Mouse (Mus musculus): ENCODE measurements at regions not wholly inside any gene's neighbourhood (a gene's known extent, or its start where the extent isn't known, plus 50 kb on each side); places are given as distances from the start of the nearest gene placed in this dataset.

GRCm38 (mm10) chr15:56820256-56820976 lies 657.0 kb downstream of the Slc22a22 start:
- DNase-seq: no peak

- DNase-seq: no peak
Measured at GRCm38 (mm10) chr15:56818158-56818690, 659.2 kb downstream of the Slc22a22 start.

- DNase-seq: no peak
Measured at GRCm38 (mm10) chr15:56817204-56818157, 659.9 kb downstream of the Slc22a22 start.

GRCm38 (mm10) chr15:56813876-56814275 lies 663.5 kb downstream of the Slc22a22 start:
- no peak for DNase-seq

- DNase-seq: no peak
Measured at GRCm38 (mm10) chr15:56810151-56810550, 667.3 kb downstream of the Slc22a22 start.

- DNase-seq: no peak
Measured at GRCm38 (mm10) chr15:56807611-56808010, 669.8 kb downstream of the Slc22a22 start.

GRCm38 (mm10) chr15:56801933-56802332 lies 675.5 kb downstream of the Slc22a22 start:
- no peak for DNase-seq

- DNase-seq: no peak
Measured at GRCm38 (mm10) chr15:56775431-56775830, 702.0 kb downstream of the Slc22a22 start.

- DNase-seq: no peak
Measured at GRCm38 (mm10) chr15:56774648-56775393, 702.6 kb downstream of the Slc22a22 start.

- no peak for DNase-seq
Measured at GRCm38 (mm10) chr15:56766356-56766755, 711.1 kb downstream of the Slc22a22 start.

GRCm38 (mm10) chr15:56764957-56765482 lies 712.4 kb downstream of the Slc22a22 start:
- DNase-seq: no peak

GRCm38 (mm10) chr15:56764019-56764418 lies 713.4 kb downstream of the Slc22a22 start:
- no peak for DNase-seq

GRCm38 (mm10) chr15:56746698-56747097 lies 730.7 kb downstream of the Slc22a22 start:
- no peak for DNase-seq

GRCm38 (mm10) chr15:56744915-56745314 lies 732.5 kb downstream of the Slc22a22 start:
- no peak for DNase-seq
